Mouse (Mus musculus) stomach, postnatal 0 days (tissue): ENCODE data around the gene AC129217.1.

Experiments
- CTCF ChIP-seq: IDR thresholded peaks from 2 replicates; pipeline ENCODE4 v1.5.1; 2016; ENCODE audit warnings: antibody characterized with exemption, low read depth, mild to moderate bottlenecking, moderate library complexity
- EP300 ChIP-seq: optimal IDR thresholded peaks from 2 replicates; pipeline ENCODE3; 2016; ENCODE audit warnings: antibody characterized with exemption

GRCm38 (mm10) chr19:8820424-8820956 lies 9.1 kb upstream of the AC129217.1 start:
- TF ChIP-seq CTCF (no peak), EP300 (no peak)
